Mouse (Mus musculus) cerebellum, adult 9-10 months (tissue): Measurements from ENCODE around the gene Sf3b4.
A peak's percentile ranks its signal among the peaks of the same experiment; 100 is the strongest.

Source experiments
- DNase-seq: peaks from one replicate; pipeline ENCODE4 v3.0.0; 2022

The Sf3b4 gene

GRCm38 (mm10) chr3:96172197-96173178 is at the start of gene Sf3b4:
Gene Sf3b4, plus strand, starts transcription at chr3:96172332.
- peak; percentile 85 for DNase-seq

- DNase-seq, result no peak
These were observed 47.9 kb upstream of the Sf3b4 start for GRCm38 (mm10) chr3:96124235-96124634.

- no peak for DNase-seq
These were observed 44.0 kb upstream of the Sf3b4 start for GRCm38 (mm10) chr3:96128128-96128527.

- DNase-seq, result no peak
These were observed 39.7 kb upstream of the Sf3b4 start for GRCm38 (mm10) chr3:96132478-96132877.

GRCm38 (mm10) chr3:96133327-96133905 is 38.7 kb upstream of the Sf3b4 start:
- no peak for DNase-seq

- DNase-seq, result no peak
These were observed 37.1 kb upstream of the Sf3b4 start for GRCm38 (mm10) chr3:96135011-96135410.

- peak; percentile 83 for DNase-seq
These were observed 24.2 kb upstream of the Sf3b4 start for GRCm38 (mm10) chr3:96147950-96148349.

GRCm38 (mm10) chr3:96151836-96152235 is 20.3 kb upstream of the Sf3b4 start:
- no peak for DNase-seq

- no peak for DNase-seq
These were observed 19.5 kb upstream of the Sf3b4 start for GRCm38 (mm10) chr3:96152611-96153010.

- no peak for DNase-seq
These were observed 16.6 kb upstream of the Sf3b4 start for GRCm38 (mm10) chr3:96155501-96155900.

- DNase-seq, result no peak
These were observed 12.3 kb upstream of the Sf3b4 start for GRCm38 (mm10) chr3:96159820-96160219.

- DNase-seq, result peak; percentile 61
These were observed 11.8 kb upstream of the Sf3b4 start for GRCm38 (mm10) chr3:96160222-96160802.

GRCm38 (mm10) chr3:96160803-96161516 is 11.2 kb upstream of the Sf3b4 start:
- peak; percentile 81 for DNase-seq

GRCm38 (mm10) chr3:96161869-96162840 is 10.0 kb upstream of the Sf3b4 start, which contains the start of gene Mtmr11:
Gene Mtmr11, plus strand, starts transcription at chr3:96162004.
- peak; percentile 57 for DNase-seq

- DNase-seq, result peak; percentile 36
These were observed 9.1 kb upstream of the Sf3b4 start for GRCm38 (mm10) chr3:96163040-96163439.

- no peak for DNase-seq
These were observed 3.5 kb upstream of the Sf3b4 start for GRCm38 (mm10) chr3:96168466-96169158.

GRCm38 (mm10) chr3:96170276-96170675 is 1.9 kb upstream of the Sf3b4 start:
- DNase-seq, result no peak

- DNase-seq, result peak; percentile 53
These were observed 1.1 kb upstream of the Sf3b4 start for GRCm38 (mm10) chr3:96170976-96171545.

GRCm38 (mm10) chr3:96171583-96172196 is 442 bp upstream of the Sf3b4 start:
- no peak for DNase-seq

GRCm38 (mm10) chr3:96173185-96173584 is 1.1 kb downstream of the Sf3b4 start:
- peak; percentile 20 for DNase-seq
